Mouse (Mus musculus): ENCODE measurements around the gene Abcg5.

The Abcg5 gene

DNA sequence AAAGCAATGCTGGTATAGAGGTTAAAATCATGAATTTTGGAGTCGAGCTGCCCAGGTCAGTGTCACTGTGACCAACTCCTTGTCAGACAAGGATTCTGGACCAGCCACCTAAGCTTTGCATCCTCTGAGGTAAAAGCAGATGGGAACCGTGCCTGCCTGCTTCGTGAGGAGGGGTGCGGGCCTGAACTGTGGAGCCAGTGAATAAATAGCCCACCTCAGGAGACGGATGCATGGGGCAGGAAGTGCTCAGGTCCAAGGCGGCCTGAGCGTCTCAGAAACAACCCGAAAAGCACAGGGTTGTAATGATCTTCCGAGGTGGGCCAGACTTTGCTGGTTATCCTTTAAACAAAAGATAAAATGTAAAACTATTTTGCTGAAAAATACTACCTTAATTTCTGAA is 37.7 kb downstream of the Abcg5 start:
- no peak for DNase-seq (ENCODE audit: low spot score in 2 of 2)

- no peak for DNase-seq (ENCODE audit: low spot score in 2 of 2)
Measured at GRCm38 (mm10) chr17:84644292-84645050, 38.3 kb downstream of the Abcg5 start.

DNA sequence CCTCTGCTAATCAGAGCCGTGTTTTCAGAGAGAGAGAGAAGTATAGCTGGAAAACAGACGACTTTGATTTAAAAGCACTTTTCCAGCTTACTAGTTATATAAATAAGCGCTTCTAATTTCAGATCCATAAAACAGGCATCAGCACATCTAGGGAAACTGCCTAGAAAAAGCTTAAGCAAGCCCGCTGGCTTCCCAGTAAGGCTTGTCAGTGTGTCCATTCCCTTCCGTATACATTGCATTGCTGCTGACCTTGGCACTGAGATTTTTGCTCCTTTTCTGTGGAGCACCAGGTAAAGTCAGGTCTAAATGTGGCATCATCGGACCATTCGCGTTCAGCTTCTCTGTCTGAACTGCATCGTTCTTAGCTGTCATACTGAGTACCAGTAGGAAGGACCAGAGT is 40.5 kb downstream of the Abcg5 start:
- DNase-seq (ENCODE audit: low spot score in 2 of 2) = peak in 1 of 2 experiments; percentile 26

- DNase-seq (ENCODE audit: low spot score in 2 of 2) = peak; percentile 72 to 79
Measured at GRCm38 (mm10) chr17:84641893-84642292, 40.9 kb downstream of the Abcg5 start.

- DNase-seq (ENCODE audit: low spot score in 2 of 2) = peak in 1 of 2 experiments; percentile 17
Measured at GRCm38 (mm10) chr17:84639796-84640378, 42.9 kb downstream of the Abcg5 start.

DNA sequence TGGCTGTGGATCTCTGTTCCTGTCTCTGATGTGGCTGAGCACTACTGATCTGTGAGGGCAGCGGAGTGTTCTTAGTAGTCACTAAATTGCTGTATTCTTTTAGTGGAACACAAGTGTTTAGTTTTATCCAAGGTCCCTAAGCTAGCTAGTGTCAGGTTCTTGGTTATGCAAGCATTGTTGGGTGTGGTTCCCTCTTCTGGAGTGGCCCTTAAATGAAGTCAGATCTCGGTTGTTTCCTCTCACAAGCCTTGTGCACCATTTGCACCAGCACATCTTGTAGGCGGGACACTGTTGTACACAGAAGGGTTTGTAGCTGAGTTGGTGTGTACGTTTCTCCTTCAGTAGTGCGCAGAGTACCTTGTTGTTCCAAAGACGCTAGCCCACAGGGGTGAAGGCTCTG is 44.8 kb downstream of the Abcg5 start:
- DNase-seq (ENCODE audit: low spot score in 2 of 2) = no peak

GRCm38 (mm10) chr17:84636328-84636727 is 46.5 kb downstream of the Abcg5 start:
- DNase-seq (ENCODE audit: low spot score in 2 of 2) = no peak

GRCm38 (mm10) chr17:84633443-84633842 is 49.4 kb downstream of the Abcg5 start:
- no peak for DNase-seq (ENCODE audit: low spot score in 2 of 2)

- no peak for DNase-seq (ENCODE audit: low spot score in 2 of 2)
Measured at GRCm38 (mm10) chr17:84631836-84632235, 51.0 kb downstream of the Abcg5 start.

DNA sequence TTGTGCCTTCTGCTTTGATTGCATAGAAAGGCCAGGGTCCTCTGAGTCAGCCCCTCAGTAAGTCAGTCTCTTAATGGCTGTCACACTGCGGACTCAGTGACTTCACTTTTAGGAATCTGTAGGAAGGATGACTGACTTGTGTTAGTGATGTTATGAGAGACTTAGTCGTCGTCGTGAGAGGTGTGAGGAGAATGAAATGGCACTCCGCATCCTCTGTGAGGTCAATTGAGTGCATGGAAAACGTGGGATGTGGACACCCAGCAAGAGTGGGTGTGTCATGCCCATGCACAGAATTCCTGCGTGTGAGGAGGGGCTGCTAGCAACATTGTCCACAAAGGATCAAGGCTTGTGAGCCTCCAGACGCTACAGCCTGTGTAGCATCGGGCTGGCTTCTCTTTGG is 54.2 kb downstream of the Abcg5 start:
- no peak for DNase-seq (ENCODE audit: low spot score in 2 of 2)

GRCm38 (mm10) chr17:84627721-84628120 is 55.1 kb downstream of the Abcg5 start:
- no peak for DNase-seq (ENCODE audit: low spot score in 2 of 2)

DNA sequence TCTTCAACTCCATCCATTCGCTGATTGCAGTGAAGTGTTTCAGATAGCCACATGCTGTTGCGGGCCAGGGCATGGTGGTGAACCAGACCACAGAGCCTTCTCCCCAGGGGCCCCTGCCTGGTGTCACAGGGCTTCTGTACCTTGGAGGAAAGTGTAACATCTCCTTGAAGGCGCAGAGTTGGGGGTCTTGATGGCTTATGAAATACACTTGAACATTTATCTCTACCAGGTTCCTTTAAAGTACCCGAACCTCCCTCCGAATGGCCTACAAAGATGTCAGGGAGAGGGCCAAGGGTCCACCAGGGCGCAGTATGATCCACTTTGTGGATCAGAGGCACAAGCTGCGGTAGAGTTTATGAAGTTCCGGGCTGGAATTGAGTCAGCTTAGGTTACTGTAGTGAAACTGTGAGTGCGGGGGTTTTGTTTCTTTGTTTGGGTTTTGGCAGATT is 55.9 kb downstream of the Abcg5 start:
- no peak for DNase-seq (ENCODE audit: low spot score in 2 of 2)

GRCm38 (mm10) chr17:84626276-84626856 is 56.4 kb downstream of the Abcg5 start, which contains the start of gene Dync2li1:
Gene Dync2li1, plus strand, starts transcription at chr17:84626496.
- peak; percentile 96 to 97 for DNase-seq (ENCODE audit: low spot score in 2 of 2)

GRCm38 (mm10) chr17:84622873-84623272 is 59.9 kb downstream of the Abcg5 start:
- DNase-seq (ENCODE audit: low spot score in 2 of 2) = no peak

DNA sequence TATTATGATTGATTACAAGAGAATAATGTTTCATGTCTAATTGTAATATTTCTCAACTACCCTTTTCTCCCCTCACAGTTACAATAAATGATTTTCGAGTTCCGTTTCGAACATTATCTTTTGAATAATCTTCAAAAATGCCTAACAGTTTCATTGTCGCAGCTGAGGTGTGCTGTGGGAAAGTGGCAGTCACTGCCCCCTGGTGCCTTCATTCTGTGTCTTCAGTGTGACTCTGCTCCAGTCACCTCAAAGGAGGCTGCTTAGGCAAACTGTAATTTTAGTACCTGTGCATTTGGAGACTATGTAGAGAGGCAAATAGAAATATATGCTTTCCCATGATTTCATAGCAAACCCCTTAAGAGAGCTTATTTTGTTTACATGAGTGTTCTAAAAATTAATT is 60.8 kb downstream of the Abcg5 start:
- no peak for DNase-seq (ENCODE audit: low spot score in 2 of 2)

DNA sequence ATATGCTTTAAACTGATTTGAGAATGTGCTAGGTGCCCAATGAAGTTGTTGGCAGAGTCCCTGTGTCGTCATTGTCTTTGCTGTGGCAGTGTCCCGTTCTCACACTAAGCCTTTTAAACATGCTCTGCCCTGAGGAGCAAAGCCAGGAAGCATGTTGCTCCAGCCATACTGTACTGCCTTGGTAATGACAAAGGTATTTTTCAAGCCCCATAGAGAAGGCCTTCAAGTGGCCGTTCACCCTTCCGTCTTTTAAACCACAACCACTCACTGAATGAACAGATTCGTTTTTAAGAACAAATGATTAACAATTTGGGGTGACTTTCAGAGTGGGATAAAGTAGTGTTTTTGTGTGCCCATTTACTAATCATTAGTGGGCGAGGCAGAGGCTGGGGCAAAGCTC is 61.6 kb downstream of the Abcg5 start:
- no peak for DNase-seq (ENCODE audit: low spot score in 2 of 2)

GRCm38 (mm10) chr17:84620610-84621009 is 62.2 kb downstream of the Abcg5 start:
- no peak for DNase-seq (ENCODE audit: low spot score in 2 of 2)

DNA sequence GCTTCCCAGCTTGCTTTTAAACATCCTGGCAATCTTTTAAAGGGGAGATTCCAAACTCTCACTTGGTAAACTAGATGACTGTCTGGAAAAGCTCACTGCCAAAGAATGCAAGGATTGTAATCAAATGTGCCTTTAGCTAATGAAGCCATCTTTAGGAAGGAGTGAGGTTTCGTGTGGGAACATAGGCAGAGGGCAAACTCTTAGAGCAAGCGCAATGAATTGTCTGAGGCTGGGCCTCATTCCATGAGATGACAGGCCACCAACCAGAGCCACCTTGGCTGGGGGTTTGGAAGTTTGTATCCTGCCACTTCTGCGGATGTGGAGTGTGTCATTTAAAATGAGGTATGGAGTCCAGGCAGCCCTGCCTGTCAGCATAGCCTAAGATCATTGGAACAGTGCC is 62.7 kb downstream of the Abcg5 start:
- no peak for DNase-seq (ENCODE audit: low spot score in 2 of 2)

- no peak for DNase-seq (ENCODE audit: low spot score in 2 of 2)
Measured at GRCm38 (mm10) chr17:84619112-84619511, 63.7 kb downstream of the Abcg5 start.

- DNase-seq (ENCODE audit: low spot score in 2 of 2) = no peak
Measured at GRCm38 (mm10) chr17:84617953-84618352, 64.9 kb downstream of the Abcg5 start.

DNA sequence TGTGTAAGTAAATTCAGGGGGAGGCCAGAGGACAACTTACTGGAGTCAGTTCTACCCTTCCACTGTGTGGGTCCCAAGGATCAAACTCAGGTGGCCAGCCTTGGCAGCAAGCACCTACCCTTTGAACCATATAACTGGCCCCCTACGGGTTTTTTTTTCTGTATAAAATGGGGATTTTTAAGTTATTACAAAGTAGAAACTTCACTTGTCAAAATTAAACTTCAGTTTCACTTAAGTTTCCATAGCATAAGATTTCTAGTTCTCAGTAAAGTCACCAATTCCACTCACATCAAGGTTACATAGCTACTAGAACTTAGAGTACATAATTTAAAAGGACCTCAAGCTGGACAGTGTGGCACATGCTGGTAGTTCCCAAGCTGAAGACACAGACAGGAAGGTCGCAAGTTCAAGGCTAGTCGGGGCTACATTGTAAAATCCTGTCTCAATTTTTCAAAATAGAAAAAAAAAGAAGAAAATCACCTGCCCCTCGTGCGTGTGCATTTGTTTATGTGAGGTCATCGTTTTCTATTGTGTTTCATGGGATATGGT is 66.2 kb downstream of the Abcg5 start:
- DNase-seq (ENCODE audit: low spot score in 2 of 2) = no peak

DNA sequence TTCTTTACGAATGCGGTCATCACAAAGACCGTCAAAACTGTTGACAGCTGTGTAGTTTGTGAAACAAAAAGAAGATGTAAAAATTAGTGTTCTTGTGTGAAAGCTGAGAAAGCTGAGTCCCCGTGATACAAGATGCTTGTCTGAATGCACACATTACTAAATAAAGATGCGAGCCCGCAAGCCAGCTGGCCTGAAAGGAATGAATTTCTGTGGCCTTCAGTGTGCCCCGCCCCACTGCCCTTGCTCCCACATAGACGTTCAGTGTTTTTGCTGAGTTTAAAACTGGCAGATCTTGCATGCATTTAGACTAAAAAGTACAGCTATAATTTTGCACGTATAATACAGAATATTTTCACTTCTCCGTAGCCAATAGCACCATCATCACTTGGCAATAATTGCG is 67.0 kb downstream of the Abcg5 start:
- DNase-seq (ENCODE audit: low spot score in 2 of 2) = no peak

DNA sequence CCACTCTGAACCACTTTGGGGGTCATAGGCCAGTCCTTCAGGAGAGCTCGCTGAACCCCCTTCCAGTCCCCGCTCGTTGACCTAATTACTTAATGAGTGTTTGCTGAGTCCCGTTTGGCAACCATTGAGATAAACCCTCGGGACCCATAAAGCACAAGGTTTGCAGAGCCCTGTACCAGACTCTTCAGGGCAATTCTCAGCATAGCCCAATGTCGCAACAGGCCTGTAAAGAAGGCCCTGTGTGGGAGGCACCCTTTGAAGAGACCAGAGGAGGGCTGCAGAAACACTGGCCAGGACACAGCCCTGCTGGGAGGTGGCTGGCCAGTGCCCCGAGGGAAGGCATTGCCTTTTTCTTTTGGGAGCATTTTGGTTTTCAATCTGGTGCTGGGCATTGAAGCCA is 70.8 kb downstream of the Abcg5 start:
- no peak for DNase-seq (ENCODE audit: low spot score in 2 of 2)
